ENCODE assay signal across 14 mouse cellular contexts in genomic region chr5:139706496-139706895, GRCm38 (mm10). TPM values are rescaled to one million over a fixed set of nuclear protein-coding genes. Genes with fewer than 3 reads are reported as not detected.
A peak's percentile ranks its signal among the peaks of the same experiment; 100 is the strongest.
DNase-seq lines count a peak whose midpoint lies in the region.
"Had no signal": no experiment of that assay in that cellular context is flagged by ENCODE, and none has a peak within 500 bp of the region (broad histone marks: within the 10 kb centered on the region; RNA-seq: fewer than 3 reads in every experiment).

No protein-coding gene starts in this region.

- intact Hi-C loops in left cerebral cortex, postnatal 4 days (cut with DNase I) = no loop called here
- intact Hi-C loops in left cerebral cortex, postnatal 25 days (cut with DNase I) = no loop called here

- DNase-seq in cerebellum, postnatal 10 days = peak; percentile 59 to 71
- no peak for DNase-seq in cerebellum, postnatal 4 days (ENCODE audit: low spot score in 2 of 2)
- peak; percentile 55 for DNase-seq in left cerebral cortex, postnatal 4 days
- DNase-seq in left cerebral cortex, postnatal 25 days (ENCODE audit: low spot score in 2 of 2) = no peak
- DNase-seq: adrenal gland, adult 2 months; adrenal gland, adult 8-10 months; adrenal gland, postnatal 10 days; adrenal gland, postnatal 14 days; adrenal gland, postnatal 25 days; adrenal gland, postnatal 36 days; B cell, adult 2 months; cerebellum, adult 11 months; cerebellum, adult 11-12 months; cerebellum, adult 18-20 months had no signal

RNA-seq across cellular contexts. Expression of gene Micall2, which starts 29.6 kb away (rescaled TPM):
- total RNA-seq in left cerebral cortex, postnatal 4 days (2021) = 10 to 100 TPM; 11.4 to 11.5 TPM
- total RNA-seq in left cerebral cortex, postnatal 25 days (2021) = 1 to 10 TPM; 2.0 to 2.4 TPM

Comparison
In these comparisons a context has a peak if more than half of its experiments do, and no peak if none do; other contexts are left out.
1. DNase-seq: peak in cerebellum, postnatal 10 days (2 of 2) and left cerebral cortex, postnatal 4 days (single experiment); none in cerebellum, postnatal 4 days (0 of 2) and left cerebral cortex, postnatal 25 days (0 of 2).